Mouse (Mus musculus): Measurements from ENCODE around the gene Tekt5. TPM values are rescaled to one million over a fixed set of nuclear protein-coding genes. Genes with fewer than 3 reads are reported as not detected.

Gene Tekt5
- polyA plus RNA-seq, 1 experiment from 2014 or later: 2.1 TPM

- no peak for ATAC-seq
- H3K4me1 ChIP-seq (replicated peaks): peaks cover 15% of the 10 kb centered on the region
- no peak overlapping the region for H3K9ac ChIP-seq (replicated peaks)
- no peak overlapping the region for H3K4me2 ChIP-seq (replicated peaks)
- no peaks in the 10 kb centered on the region for H3K27me3 ChIP-seq
- H3K27ac ChIP-seq: no peak overlapping the region
- H3K9me3 ChIP-seq: no peaks in the 10 kb centered on the region
- H3K36me3 ChIP-seq: peaks cover 74% of the 10 kb centered on the region
- 82% methylated on average over 6 of the region's 6 CpGs for WGBS
- H3K4me3 ChIP-seq (replicated peaks): no peak overlapping the region
Observed at GRCm38 (mm10) chr16:10415976-10416375, 20.7 kb upstream of the Tekt5 start.

- peak within 1 kb of the TSS; percentile 73 for H3K4me2 ChIP-seq (replicated peaks)
- peak within 1 kb of the TSS; percentile 90 for H3K27ac ChIP-seq
- H3K27me3 ChIP-seq: peaks cover 4% of the 10 kb centered on the region; the same call in 1 of the 2 replicates
- no peaks in the 10 kb centered on the region for H3K9me3 ChIP-seq
- H3K4me1 ChIP-seq (replicated peaks): peaks cover 17% of the 10 kb centered on the region
- H3K4me3 ChIP-seq (replicated peaks): peak within 1 kb of the TSS; percentile 58
- peak; percentile 98 for ATAC-seq
- peak within 1 kb of the TSS; percentile 71 for H3K9ac ChIP-seq (replicated peaks)
- peaks cover 36% of the 10 kb centered on the region for H3K36me3 ChIP-seq
- WGBS: 2% methylated on average over 56 of the region's 56 CpGs
Observed at GRCm38 (mm10) chr16:10411764-10412746, 16.8 kb upstream of the Tekt5 start, which contains the start of gene Nubp1. Nubp1 (plus strand) TSS chr16:10411948.

- Histone ChIP-seq H3K9me3 (no peaks in the 10 kb centered on the region), H3K36me3 (no peaks in the 10 kb centered on the region), H3K4me2 (replicated peaks) (no peak overlapping the region), H3K27me3 (0 out of 2 replicates have a peak, but pooled peaks cover 8% of the 10 kb centered on the region), H3K27ac (no peak overlapping the region), H3K4me3 (replicated peaks) (no peak overlapping the region), H3K4me1 (replicated peaks) (peaks cover 8% of the 10 kb centered on the region), H3K9ac (replicated peaks) (no peak overlapping the region)
- ATAC-seq: 0 out of 2 replicates have a peak, but pooled peaks have one; percentile 43
- WGBS: 35% methylated on average over 7 of the region's 7 CpGs
Observed at GRCm38 (mm10) chr16:10399160-10399559, 3.9 kb upstream of the Tekt5 start.

- H3K4me1 ChIP-seq (replicated peaks): peaks cover 8% of the 10 kb centered on the region
- peaks cover 12% of the 10 kb centered on the region; the same call in 1 of the 2 replicates for H3K27me3 ChIP-seq
- 72% methylated on average over 5 of the region's 5 CpGs for WGBS
- no peak overlapping the region for H3K4me3 ChIP-seq (replicated peaks)
- no peak overlapping the region for H3K4me2 ChIP-seq (replicated peaks)
- H3K27ac ChIP-seq: no peak overlapping the region
- H3K9ac ChIP-seq (replicated peaks): no peak overlapping the region
- no peaks in the 10 kb centered on the region for H3K9me3 ChIP-seq
- ATAC-seq: no peak
- H3K36me3 ChIP-seq: no peaks in the 10 kb centered on the region
Observed at GRCm38 (mm10) chr16:10398755-10399154, 3.5 kb upstream of the Tekt5 start.

- peaks cover 8% of the 10 kb centered on the region for H3K4me1 ChIP-seq (replicated peaks)
- WGBS: 85% methylated on average over 9 of the region's 9 CpGs
- H3K4me3 ChIP-seq (replicated peaks): no peak overlapping the region
Observed at GRCm38 (mm10) chr16:10392587-10392986, 2.7 kb downstream of the Tekt5 start.

GRCm38 (mm10) chr16:10388634-10389365 is 6.5 kb downstream of the Tekt5 start:
- Histone ChIP-seq H3K27ac (no peak overlapping the region), H3K9me3 (no peaks in the 10 kb centered on the region), H3K36me3 (no peaks in the 10 kb centered on the region), H3K27me3 (peaks cover 2% of the 10 kb centered on the region; the same call in 1 of the 2 replicates), H3K4me3 (replicated peaks) (no peak overlapping the region), H3K4me2 (replicated peaks) (no peak overlapping the region), H3K9ac (replicated peaks) (no peak overlapping the region), H3K4me1 (replicated peaks) (no peaks in the 10 kb centered on the region)
- WGBS: 93% methylated on average over 6 of the region's 6 CpGs
- no peak for ATAC-seq

More at GRCm38 (mm10) chr16:10392587-10392986, 2.7 kb downstream of the Tekt5 start:
- Histone ChIP-seq H3K4me2 (replicated peaks) (no peak overlapping the region), H3K27me3 (peaks cover 13% of the 10 kb centered on the region; the same call in 1 of the 2 replicates), H3K9me3 (no peaks in the 10 kb centered on the region), H3K9ac (replicated peaks) (no peak overlapping the region), H3K27ac (no peak overlapping the region), H3K36me3 (no peaks in the 10 kb centered on the region)
- ATAC-seq: no peak

GRCm38 (mm10) chr16:10385261-10385660 is 10.0 kb downstream of the Tekt5 start:
- Histone ChIP-seq H3K9me3 (no peaks in the 10 kb centered on the region), H3K4me1 (replicated peaks) (no peaks in the 10 kb centered on the region), H3K27ac (no peak overlapping the region), H3K4me2 (replicated peaks) (no peak overlapping the region), H3K4me3 (replicated peaks) (no peak overlapping the region), H3K9ac (replicated peaks) (no peak overlapping the region), H3K27me3 (no peaks in the 10 kb centered on the region), H3K36me3 (no peaks in the 10 kb centered on the region)
- 81% methylated on average over 12 of the region's 12 CpGs for WGBS
- ATAC-seq: no peak

GRCm38 (mm10) chr16:10384544-10384943 is 10.7 kb downstream of the Tekt5 start:
- no peak for ATAC-seq
- Histone ChIP-seq H3K9ac (replicated peaks) (no peak overlapping the region), H3K36me3 (no peaks in the 10 kb centered on the region), H3K4me2 (replicated peaks) (no peak overlapping the region), H3K9me3 (no peaks in the 10 kb centered on the region), H3K27me3 (no peaks in the 10 kb centered on the region), H3K4me3 (replicated peaks) (no peak overlapping the region), H3K27ac (no peak overlapping the region), H3K4me1 (replicated peaks) (no peaks in the 10 kb centered on the region)
- 73% methylated on average over 3 of the region's 3 CpGs for WGBS

- H3K4me1 ChIP-seq (replicated peaks): no peaks in the 10 kb centered on the region
- no peaks in the 10 kb centered on the region for H3K9me3 ChIP-seq
- no peak overlapping the region for H3K4me3 ChIP-seq (replicated peaks)
- no peaks in the 10 kb centered on the region for H3K36me3 ChIP-seq
- 37% methylated on average over 8 of the region's 8 CpGs for WGBS
- no peak for ATAC-seq
- no peak overlapping the region for H3K27ac ChIP-seq
- no peak overlapping the region for H3K9ac ChIP-seq (replicated peaks)
- no peaks in the 10 kb centered on the region for H3K27me3 ChIP-seq
- H3K4me2 ChIP-seq (replicated peaks): 0 out of 2 replicates have a peak overlapping the region, but pooled peaks have one; percentile 5
Observed at GRCm38 (mm10) chr16:10384060-10384497, 11.2 kb downstream of the Tekt5 start.

- Histone ChIP-seq H3K36me3 (no peaks in the 10 kb centered on the region), H3K4me2 (replicated peaks) (no peak overlapping the region), H3K4me3 (replicated peaks) (no peak overlapping the region), H3K9ac (replicated peaks) (no peak overlapping the region), H3K4me1 (replicated peaks) (peaks cover 5% of the 10 kb centered on the region), H3K27me3 (peaks cover 2% of the 10 kb centered on the region; the same call in 1 of the 2 replicates), H3K9me3 (no peaks in the 10 kb centered on the region), H3K27ac (no peak overlapping the region)
- no peak for ATAC-seq
- WGBS: 72% methylated on average over 2 of the region's 2 CpGs
Observed at GRCm38 (mm10) chr16:10379531-10379930, 15.8 kb downstream of the Tekt5 start.

- Histone ChIP-seq H3K36me3 (no peaks in the 10 kb centered on the region), H3K4me3 (replicated peaks) (no peak overlapping the region), H3K27ac (no peak overlapping the region), H3K4me1 (replicated peaks) (peaks cover 9% of the 10 kb centered on the region), H3K4me2 (replicated peaks) (no peak overlapping the region), H3K9ac (replicated peaks) (no peak overlapping the region), H3K27me3 (peaks cover 2% of the 10 kb centered on the region; the same call in 1 of the 2 replicates), H3K9me3 (no peaks in the 10 kb centered on the region)
- ATAC-seq: no peak
- WGBS: 63% methylated on average over 1 of the region's 1 CpGs
Observed at GRCm38 (mm10) chr16:10377286-10377685, 18.0 kb downstream of the Tekt5 start.

Data from midbrain, embryonic 13.5 days (tissue).